Mouse (Mus musculus) forebrain, embryonic 14.5 days (tissue): ENCODE measurements at regions not wholly inside any gene's neighbourhood (a gene's known extent, or its start where the extent isn't known, plus 50 kb on each side); places are given as distances from the start of the nearest gene placed in this dataset.

Experiments
- ATAC-seq: fragments of 200-750 bp; cut with Nextera tagmentation; 2 replicates; pipeline ENCODE4 v1.8.0; 2017; ENCODE audit warnings: mild to moderate bottlenecking, moderate library complexity
- DNase-seq: peaks from one replicate; pipeline ENCODE4 v3.0.0-alpha.2; 2015; ENCODE audit warnings: low spot score
- H3K27ac ChIP-seq: fragments of 300-500 bp; sonication (generic); 2 replicates; pipeline ENCODE4 v1.5.1; 2014; ENCODE audit warnings: low read depth, mild to moderate bottlenecking, control low read depth, low read length, moderate library complexity
- H3K27me3 ChIP-seq: fragments of 300-500 bp; sonication (generic); replicated peaks from 2 replicates; pipeline ENCODE4 v1.6.1; 2014; ENCODE audit warnings: low read length, control low read depth, mixed read lengths; ENCODE audit not compliant: control insufficient read depth, insufficient read depth
- H3K36me3 ChIP-seq: fragments of 300-500 bp; sonication (generic); 2 replicates; pipeline ENCODE4 v1.6.1; 2014; ENCODE audit warnings: low read length, control low read depth; ENCODE audit not compliant: control insufficient read depth, insufficient read depth
- H3K4me1 ChIP-seq: fragments of 300-500 bp; sonication (generic); 2 replicates; pipeline ENCODE4 v1.6.1; 2014; ENCODE audit warnings: antibody characterized with exemption, low read length, control low read depth; ENCODE audit not compliant: control insufficient read depth, insufficient read depth
- H3K4me2 ChIP-seq: fragments of 300-500 bp; sonication (generic); 2 replicates; pipeline ENCODE4 v1.6.1; 2014; ENCODE audit warnings: mild to moderate bottlenecking, control low read depth, low read length
- H3K4me3 ChIP-seq: fragments of 300-500 bp; sonication (generic); 2 replicates; pipeline ENCODE4 v1.5.1; 2014; ENCODE audit warnings: low read depth, low read length, control low read depth
- H3K9ac ChIP-seq: fragments of 300-500 bp; sonication (generic); 2 replicates; pipeline ENCODE4 v1.6.1; 2014; ENCODE audit warnings: mild to moderate bottlenecking, low read length, control low read depth, moderate library complexity
- H3K9me3 ChIP-seq: fragments of 300-500 bp; sonication (generic); replicated peaks from 2 replicates; pipeline ENCODE4 v1.6.1; 2016; ENCODE audit warnings: low read length, control low read depth, mixed read lengths; ENCODE audit not compliant: control insufficient read depth
- WGBS: fragments of 180-500 bp; shearing (Covaris S2); extraction: QIAGEN DNeasy Blood & Tissue Kit; methylation state at CpG from one replicate; pipeline ENCODE4 v1.1.7; 2014; 5-methylcytosine and 5-hydroxymethylcytosine counted together

GRCm38 (mm10) chr13:42592945-42593344 is 87.5 kb upstream of the Phactr1 start:
- Histone ChIP-seq H3K27me3 (no peaks in the 10 kb centered on the region), H3K4me2 (no peak overlapping the region), H3K4me1 (no peaks in the 10 kb centered on the region), H3K27ac (no peak overlapping the region), H3K36me3 (no peaks in the 10 kb centered on the region), H3K4me3 (no peak overlapping the region), H3K9ac (no peak overlapping the region), H3K9me3 (no peaks in the 10 kb centered on the region)
- 86% methylated on average over 3 of the region's 3 CpGs for WGBS
- no peak for DNase-seq
- no peak for ATAC-seq

- Histone ChIP-seq H3K9ac (no peak overlapping the region), H3K27ac (no peak overlapping the region), H3K4me2 (no peak overlapping the region), H3K4me3 (no peak overlapping the region), H3K27me3 (no peaks in the 10 kb centered on the region), H3K4me1 (no peaks in the 10 kb centered on the region), H3K36me3 (no peaks in the 10 kb centered on the region), H3K9me3 (no peaks in the 10 kb centered on the region)
- DNase-seq (no peak), ATAC-seq (no peak)
- 86% methylated on average over 11 of the region's 11 CpGs for WGBS
Observed at GRCm38 (mm10) chr13:42593488-42594170, 86.8 kb upstream of the Phactr1 start.

- Histone ChIP-seq H3K27ac (no peak overlapping the region), H3K9ac (no peak overlapping the region), H3K36me3 (no peaks in the 10 kb centered on the region), H3K9me3 (no peaks in the 10 kb centered on the region), H3K27me3 (no peaks in the 10 kb centered on the region), H3K4me2 (no peak overlapping the region), H3K4me1 (no peaks in the 10 kb centered on the region), H3K4me3 (no peak overlapping the region)
- WGBS: 76% methylated on average over 3 of the region's 3 CpGs
- DNase-seq (no peak), ATAC-seq (no peak)
Observed at GRCm38 (mm10) chr13:42595180-42595579, 85.2 kb upstream of the Phactr1 start.

GRCm38 (mm10) chr13:42597781-42598180 is 82.6 kb upstream of the Phactr1 start:
- DNase-seq (no peak), ATAC-seq (no peak)
- H3K27ac ChIP-seq: no peak overlapping the region
- no peak overlapping the region for H3K4me3 ChIP-seq
- no peak overlapping the region for H3K9ac ChIP-seq
- H3K9me3 ChIP-seq: no peaks in the 10 kb centered on the region
- H3K4me1 ChIP-seq: no peaks in the 10 kb centered on the region
- H3K27me3 ChIP-seq: no peaks in the 10 kb centered on the region
- 84% methylated on average over 3 of the region's 3 CpGs for whole genome bisulfite sequencing
- H3K36me3 ChIP-seq: no peaks in the 10 kb centered on the region
- H3K4me2 ChIP-seq: no peak overlapping the region

GRCm38 (mm10) chr13:42603308-42603707 is 77.1 kb upstream of the Phactr1 start:
- no peak for DNase-seq
- Histone ChIP-seq H3K4me2 (no peak overlapping the region), H3K9ac (no peak overlapping the region), H3K4me3 (no peak overlapping the region), H3K9me3 (no peaks in the 10 kb centered on the region), H3K27ac (no peak overlapping the region), H3K4me1 (no peaks in the 10 kb centered on the region), H3K27me3 (no peaks in the 10 kb centered on the region), H3K36me3 (no peaks in the 10 kb centered on the region)
- 52% methylated on average over 4 of the region's 4 CpGs for WGBS
- ATAC-seq: no peak

GRCm38 (mm10) chr13:42607735-42608134 is 72.7 kb upstream of the Phactr1 start:
- Histone ChIP-seq H3K4me1 (no peaks in the 10 kb centered on the region), H3K4me3 (no peak overlapping the region), H3K36me3 (no peaks in the 10 kb centered on the region), H3K27me3 (no peaks in the 10 kb centered on the region), H3K9ac (no peak overlapping the region), H3K27ac (no peak overlapping the region), H3K4me2 (no peak overlapping the region), H3K9me3 (no peaks in the 10 kb centered on the region)
- DNase-seq (peak; percentile 13), ATAC-seq (no peak)
- WGBS: 73% methylated on average over 10 of the region's 10 CpGs

- no peak overlapping the region for H3K9ac ChIP-seq
- no peaks in the 10 kb centered on the region for H3K4me1 ChIP-seq
- WGBS: 15% methylated on average over 4 of the region's 4 CpGs
- no peak overlapping the region for H3K27ac ChIP-seq
- ATAC-seq (no peak), DNase-seq (peak; percentile 27)
- no peak overlapping the region for H3K4me2 ChIP-seq
- no peaks in the 10 kb centered on the region for H3K36me3 ChIP-seq
- H3K9me3 ChIP-seq: no peaks in the 10 kb centered on the region
- H3K4me3 ChIP-seq: no peak overlapping the region
- no peaks in the 10 kb centered on the region for H3K27me3 ChIP-seq
Observed at GRCm38 (mm10) chr13:42608963-42609362, 71.5 kb upstream of the Phactr1 start.

- Histone ChIP-seq H3K4me3 (no peak overlapping the region), H3K9ac (no peak overlapping the region), H3K36me3 (no peaks in the 10 kb centered on the region), H3K4me1 (no peaks in the 10 kb centered on the region), H3K27me3 (no peaks in the 10 kb centered on the region), H3K27ac (no peak overlapping the region), H3K9me3 (no peaks in the 10 kb centered on the region), H3K4me2 (no peak overlapping the region)
- no peak for DNase-seq
- no peak for ATAC-seq
- 83% methylated on average over 4 of the region's 4 CpGs for WGBS
Observed at GRCm38 (mm10) chr13:42613326-42613725, 67.1 kb upstream of the Phactr1 start.

GRCm38 (mm10) chr13:42615826-42616225 is 64.6 kb upstream of the Phactr1 start:
- H3K9ac ChIP-seq: no peak overlapping the region
- H3K4me2 ChIP-seq: no peak overlapping the region
- H3K4me3 ChIP-seq: no peak overlapping the region
- H3K9me3 ChIP-seq: no peaks in the 10 kb centered on the region
- ATAC-seq (no peak), DNase-seq (no peak)
- no peaks in the 10 kb centered on the region for H3K4me1 ChIP-seq
- H3K27ac ChIP-seq: no peak overlapping the region
- no peaks in the 10 kb centered on the region for H3K27me3 ChIP-seq
- no peaks in the 10 kb centered on the region for H3K36me3 ChIP-seq
- WGBS: 87% methylated on average over 5 of the region's 5 CpGs
